In genomic region chr5:125241627-125242026, GRCm38 (mm10) we compare ENCODE assay signal across 12 mouse cellular contexts.
DNase-seq lines count a peak whose midpoint lies in the region; ATAC-seq lines count a peak whose summit lies in the region.
"Had no signal": no experiment of that assay in that cellular context is flagged by ENCODE, and none has a peak within 500 bp of the region (broad histone marks: within the 10 kb centered on the region; RNA-seq: fewer than 3 reads in every experiment).

No protein-coding gene starts in this region.

- peak overlapping the region; percentile 17; the same call in 1 of the 2 replicates for H3K9ac ChIP-seq in intestine, embryonic 15.5 days
- H3K9ac ChIP-seq in intestine, embryonic 16.5 days (ENCODE audit: low read depth, low read length), result no peak overlapping the region
- 0 out of 2 replicates have a peak overlapping the region, but pooled peaks have one; percentile 20 for H3K9ac ChIP-seq in limb, embryonic 13.5 days
- H3K9ac ChIP-seq: liver, embryonic 13.5 days had no signal

- no peak for ATAC-seq in intestine, embryonic 15.5 days
- no peak for ATAC-seq in intestine, embryonic 16.5 days
- ATAC-seq in limb, embryonic 13.5 days (ENCODE audit: low FRiP score, low read depth), result no peak
- ATAC-seq: activated CD4-positive, CD25-positive, alpha-beta regulatory T cell, adult 4 months had no signal

- H3K4me1 ChIP-seq in intestine, embryonic 15.5 days (replicated peaks), result peaks cover 21% of the 10 kb centered on the region
- peaks cover 13% of the 10 kb centered on the region for H3K4me1 ChIP-seq in intestine, embryonic 16.5 days (ENCODE audit: control insufficient read depth, insufficient read depth, low read length)
- peaks cover 31% of the 10 kb centered on the region for H3K4me1 ChIP-seq in limb, embryonic 13.5 days
- H3K4me1 ChIP-seq: liver, embryonic 13.5 days had no signal

- H3K4me2 ChIP-seq in intestine, embryonic 15.5 days (replicated peaks), result no peak overlapping the region
- no peak overlapping the region for H3K4me2 ChIP-seq in intestine, embryonic 16.5 days (ENCODE audit: low read depth, low read length)
- no peak overlapping the region for H3K4me2 ChIP-seq in limb, embryonic 13.5 days (replicated peaks)
- H3K4me2 ChIP-seq: liver, embryonic 13.5 days had no signal

- no peak overlapping the region for H3K27ac ChIP-seq in intestine, embryonic 15.5 days
- H3K27ac ChIP-seq in intestine, embryonic 16.5 days (ENCODE audit: low read length), result no peak overlapping the region
- H3K27ac ChIP-seq in limb, embryonic 13.5 days, result no peak overlapping the region
- H3K27ac ChIP-seq: liver, embryonic 13.5 days had no signal

- DNase-seq in R1 (ENCODE audit: low read depth, low spot score), result peak; percentile 28
- peak; percentile 66 for DNase-seq in embryo, embryonic 11 days
- no peak for DNase-seq in urinary bladder, adult 18-20 months (ENCODE audit: low spot score in 2 of 2)
- DNase-seq in cerebellum, adult 8-10 months, result no peak
- DNase-seq in urinary bladder, postnatal 36 days (ENCODE audit: low spot score in 2 of 2), result no peak
- DNase-seq: layer of hippocampus, postnatal 36 days; liver, embryonic 13.5 days; right cerebral cortex, postnatal 14 days had no signal

- H3K9me3 ChIP-seq in intestine, embryonic 15.5 days, result no peaks in the 10 kb centered on the region
- H3K9me3 ChIP-seq in intestine, embryonic 16.5 days (ENCODE audit: control insufficient read depth, low read length), result no peaks in the 10 kb centered on the region
- no peaks in the 10 kb centered on the region for H3K9me3 ChIP-seq in limb, embryonic 13.5 days
- H3K9me3 ChIP-seq: liver, embryonic 13.5 days had no signal

- H3K4me3 ChIP-seq in intestine, embryonic 15.5 days (replicated peaks), result no peak overlapping the region
- no peak overlapping the region for H3K4me3 ChIP-seq in intestine, embryonic 16.5 days (ENCODE audit: low read length)
- no peak overlapping the region for H3K4me3 ChIP-seq in limb, embryonic 13.5 days
- H3K4me3 ChIP-seq: liver, embryonic 13.5 days had no signal

- H3K27me3 ChIP-seq in intestine, embryonic 15.5 days (replicated peaks), result 0 out of 2 replicates have a peak, but pooled peaks cover 3% of the 10 kb centered on the region
- 0 out of 2 replicates have a peak, but pooled peaks cover 3% of the 10 kb centered on the region for H3K27me3 ChIP-seq in intestine, embryonic 16.5 days (replicated peaks; ENCODE audit: control insufficient read depth, insufficient read depth, low read length)
- H3K27me3 ChIP-seq in limb, embryonic 13.5 days, result no peaks in the 10 kb centered on the region

- 33% methylated on average over 6 of the region's 7 CpGs for WGBS in intestine, embryonic 15.5 days
- 30% methylated on average over 7 of the region's 7 CpGs for WGBS in intestine, embryonic 16.5 days
- WGBS in limb, embryonic 13.5 days, result 20% methylated on average over 6 of the region's 7 CpGs

- H3K36me3 ChIP-seq in intestine, embryonic 15.5 days, result no peaks in the 10 kb centered on the region
- no peaks in the 10 kb centered on the region for H3K36me3 ChIP-seq in intestine, embryonic 16.5 days (ENCODE audit: control insufficient read depth, insufficient read depth, low read length)
- no peaks in the 10 kb centered on the region for H3K36me3 ChIP-seq in limb, embryonic 13.5 days
- H3K36me3 ChIP-seq: liver, embryonic 13.5 days had no signal

Comparison
In these comparisons a context has a peak if more than half of its experiments do, and no peak if none do; other contexts are left out.
1. DNase-seq: peak in R1 (single experiment) and embryo, embryonic 11 days (single experiment); none in urinary bladder, adult 18-20 months (0 of 2), cerebellum, adult 8-10 months (single experiment) and urinary bladder, postnatal 36 days (0 of 2).